Mouse (Mus musculus) forebrain, embryonic 10.5 days (tissue): ENCODE data around the gene Ggnbp2. TPM values are rescaled to one million over a fixed set of nuclear protein-coding genes. Genes with fewer than 3 reads are reported as not detected.

Experiments
- DNase-seq: peaks from one replicate; pipeline ENCODE4 v3.0.0-alpha.2; 2017; ENCODE audit warnings: low spot score; ENCODE audit errors: extremely low spot score
- H3K27ac ChIP-seq: fragments of 300-500 bp; sonication (generic); 2 replicates; pipeline ENCODE4 v1.5.1; 2016; ENCODE audit warnings: mild to moderate bottlenecking
- H3K27me3 ChIP-seq: fragments of 300-500 bp; sonication (generic); 2 replicates; pipeline ENCODE4 v1.6.1; 2016; ENCODE audit warnings: mild to moderate bottlenecking; ENCODE audit not compliant: poor library complexity, severe bottlenecking
- H3K36me3 ChIP-seq: fragments of 300-500 bp; sonication (generic); replicated peaks from 2 replicates; pipeline ENCODE4 v1.6.1; 2016; ENCODE audit warnings: mild to moderate bottlenecking, moderate library complexity
- H3K4me1 ChIP-seq: fragments of 300-500 bp; sonication (generic); 2 replicates; pipeline ENCODE4 v1.6.1; 2016
- H3K4me3 ChIP-seq: fragments of 300-500 bp; sonication (generic); 2 replicates; pipeline ENCODE4 v1.5.1; 2016; ENCODE audit warnings: mild to moderate bottlenecking, moderate library complexity
- H3K9me3 ChIP-seq: fragments of 300-500 bp; sonication (generic); 2 replicates; pipeline ENCODE4 v1.6.1; 2016; ENCODE audit warnings: mild to moderate bottlenecking, moderate library complexity
- WGBS: fragments of 180-500 bp; shearing (Covaris S2); methylation state at CpG from one replicate; pipeline ENCODE4 v1.1.7; 2016; 5-methylcytosine and 5-hydroxymethylcytosine counted together
- polyA plus RNA-seq: library from polyadenylated mRNA; unstranded; fragments of >200 nt; fragmentation: Nextera tagmentation; extraction: Ambion mirVana; gene quantifications from 2 replicates; pipeline ENCODE4 v1.2.1, GENCODE M21; 2016

The Ggnbp2 gene
- polyA plus RNA-seq, 1 experiment from 2014 or later: 52.3 TPM

GRCm38 (mm10) chr11:84828516-84829399 is 41.9 kb downstream of the Ggnbp2 start, which contains the start of gene Dhrs11:
Gene Dhrs11 (minus strand): TSS chr11:84828994.
- H3K9me3 ChIP-seq: no peaks in the 10 kb centered on the region
- under 1% methylated on average over 62 of the region's 62 CpGs for WGBS
- H3K27me3 ChIP-seq: no peaks in the 10 kb centered on the region
- peak within 1 kb of the TSS; percentile 86 for H3K4me3 ChIP-seq
- peak; percentile 86 for DNase-seq
- H3K4me1 ChIP-seq: peaks cover 22% of the 10 kb centered on the region
- peaks cover 42% of the 10 kb centered on the region for H3K36me3 ChIP-seq
- peak within 1 kb of the TSS; percentile 83 for H3K27ac ChIP-seq

- WGBS: 49% methylated on average over 3 of the region's 3 CpGs
- no peaks in the 10 kb centered on the region for H3K9me3 ChIP-seq
- peak overlapping the region; percentile 86 for H3K4me3 ChIP-seq
- no peak for DNase-seq
- no peaks in the 10 kb centered on the region for H3K27me3 ChIP-seq
- H3K4me1 ChIP-seq: peaks cover 28% of the 10 kb centered on the region
- peak overlapping the region; percentile 83 for H3K27ac ChIP-seq
- peaks cover 37% of the 10 kb centered on the region for H3K36me3 ChIP-seq
Measured at GRCm38 (mm10) chr11:84827901-84828503, 42.6 kb downstream of the Ggnbp2 start.

GRCm38 (mm10) chr11:84827492-84827891 is 43.1 kb downstream of the Ggnbp2 start:
- Histone ChIP-seq H3K4me3 (peak overlapping the region; percentile 86), H3K4me1 (peaks cover 28% of the 10 kb centered on the region), H3K27me3 (no peaks in the 10 kb centered on the region), H3K36me3 (peaks cover 33% of the 10 kb centered on the region), H3K27ac (no peak overlapping the region), H3K9me3 (no peaks in the 10 kb centered on the region)
- no peak for DNase-seq

- no peak for DNase-seq
- H3K27ac ChIP-seq: no peak overlapping the region
- peaks cover 27% of the 10 kb centered on the region for H3K36me3 ChIP-seq
- no peaks in the 10 kb centered on the region for H3K27me3 ChIP-seq
- 0 out of 2 replicates have a peak overlapping the region, but pooled peaks have one; percentile 12 for H3K4me3 ChIP-seq
- peaks cover 28% of the 10 kb centered on the region for H3K4me1 ChIP-seq
- WGBS: 81% methylated on average over 3 of the region's 3 CpGs
- no peaks in the 10 kb centered on the region for H3K9me3 ChIP-seq
Measured at GRCm38 (mm10) chr11:84826185-84826584, 44.4 kb downstream of the Ggnbp2 start.

- H3K4me1 ChIP-seq: peaks cover 28% of the 10 kb centered on the region
- WGBS: 90% methylated on average over 10 of the region's 10 CpGs
- H3K9me3 ChIP-seq: no peaks in the 10 kb centered on the region
- no peak for DNase-seq
- peaks cover 20% of the 10 kb centered on the region for H3K36me3 ChIP-seq
- no peak overlapping the region for H3K27ac ChIP-seq
- no peaks in the 10 kb centered on the region for H3K27me3 ChIP-seq
- no peak overlapping the region for H3K4me3 ChIP-seq
Measured at GRCm38 (mm10) chr11:84825261-84825807, 45.3 kb downstream of the Ggnbp2 start.

GRCm38 (mm10) chr11:84823484-84823897 is 47.1 kb downstream of the Ggnbp2 start:
- no peaks in the 10 kb centered on the region for H3K27me3 ChIP-seq
- peak overlapping the region; percentile 58; the same call in 1 of the 2 replicates for H3K27ac ChIP-seq
- peaks cover 32% of the 10 kb centered on the region for H3K4me1 ChIP-seq
- no peaks in the 10 kb centered on the region for H3K9me3 ChIP-seq
- peaks cover 11% of the 10 kb centered on the region for H3K36me3 ChIP-seq
- no peak for DNase-seq
- H3K4me3 ChIP-seq: 0 out of 2 replicates have a peak overlapping the region, but pooled peaks have one; percentile 14
- 77% methylated on average over 10 of the region's 10 CpGs for WGBS

GRCm38 (mm10) chr11:84822487-84822886 is 48.1 kb downstream of the Ggnbp2 start:
- Histone ChIP-seq H3K27me3 (no peaks in the 10 kb centered on the region), H3K4me3 (peak overlapping the region; percentile 14; the same call in 1 of the 2 replicates), H3K36me3 (peaks cover 11% of the 10 kb centered on the region), H3K9me3 (no peaks in the 10 kb centered on the region), H3K4me1 (peaks cover 29% of the 10 kb centered on the region), H3K27ac (peak overlapping the region; percentile 58)
- 82% methylated on average over 5 of the region's 5 CpGs for WGBS
- DNase-seq: no peak

- Histone ChIP-seq H3K36me3 (peaks cover 11% of the 10 kb centered on the region), H3K4me3 (no peak overlapping the region), H3K27ac (no peak overlapping the region), H3K27me3 (no peaks in the 10 kb centered on the region), H3K4me1 (peaks cover 31% of the 10 kb centered on the region), H3K9me3 (no peaks in the 10 kb centered on the region)
- DNase-seq: no peak
- WGBS: 88% methylated on average over 9 of the region's 9 CpGs
Measured at GRCm38 (mm10) chr11:84821131-84821770, 49.4 kb downstream of the Ggnbp2 start.

- Histone ChIP-seq H3K27me3 (no peaks in the 10 kb centered on the region), H3K27ac (peak within 1 kb of the TSS; percentile 90), H3K36me3 (peaks cover 11% of the 10 kb centered on the region), H3K9me3 (no peaks in the 10 kb centered on the region), H3K4me1 (peaks cover 33% of the 10 kb centered on the region), H3K4me3 (peak within 1 kb of the TSS; percentile 85)
- peak; percentile 95 for DNase-seq
- under 1% methylated on average over 55 of the region's 55 CpGs for WGBS
Measured at GRCm38 (mm10) chr11:84818961-84819692, 51.5 kb downstream of the Ggnbp2 start, which contains the start of gene Mrm1. Gene Mrm1 (minus strand): TSS chr11:84819515.

GRCm38 (mm10) chr11:84818085-84818960 is 52.3 kb downstream of the Ggnbp2 start:
- WGBS: under 1% methylated on average over 39 of the region's 39 CpGs
- Histone ChIP-seq H3K4me1 (peaks cover 33% of the 10 kb centered on the region), H3K9me3 (no peaks in the 10 kb centered on the region), H3K36me3 (peaks cover 11% of the 10 kb centered on the region), H3K27me3 (no peaks in the 10 kb centered on the region), H3K27ac (peak overlapping the region; percentile 90), H3K4me3 (peak overlapping the region; percentile 85)
- peak; percentile 58 for DNase-seq

- DNase-seq: no peak
- 82% methylated on average over 6 of the region's 6 CpGs for WGBS
- H3K36me3 ChIP-seq: peaks cover 8% of the 10 kb centered on the region
- peaks cover 29% of the 10 kb centered on the region for H3K4me1 ChIP-seq
- no peak overlapping the region for H3K4me3 ChIP-seq
- H3K9me3 ChIP-seq: no peaks in the 10 kb centered on the region
- no peaks in the 10 kb centered on the region for H3K27me3 ChIP-seq
- no peak overlapping the region for H3K27ac ChIP-seq
Measured at GRCm38 (mm10) chr11:84817362-84817761, 53.3 kb downstream of the Ggnbp2 start.
